Mouse (Mus musculus) myocyte (in vitro differentiated cells): ENCODE results near the gene Tshz2.

Experiments
- CEBPB ChIP-seq: IDR thresholded peaks from 2 replicates; pipeline ENCODE4 v1.6.1; 2011; ENCODE audit warnings: mild to moderate bottlenecking, moderate library complexity; ENCODE audit not compliant: poor library complexity, insufficient read depth, severe bottlenecking
- E2F4 ChIP-seq: IDR thresholded peaks from one replicate; pipeline ENCODE4 v1.6.1; 2011; ENCODE audit warnings: mild to moderate bottlenecking, control low read depth, moderate library complexity; ENCODE audit not compliant: insufficient read depth
- MAX ChIP-seq: IDR thresholded peaks from one replicate; pipeline ENCODE4 v1.6.1; 2011; ENCODE audit warnings: low read depth, mild to moderate bottlenecking, control low read depth
- MYOD1 ChIP-seq, 3 experiments: IDR thresholded peaks; one replicate each; pipeline ENCODE4 v1.6.1; 2011; ENCODE audit warnings: control low read depth in 2 of 3, low read depth in 2 of 3, mild to moderate bottlenecking in 2 of 3, moderate library complexity in 1 of 3; ENCODE audit not compliant: insufficient read length in 2 of 3, control insufficient read depth in 1 of 3
- MYOG ChIP-seq, 3 experiments: IDR thresholded peaks; one replicate each; pipeline ENCODE4 v1.6.1; 2011; ENCODE audit warnings: control low read depth in 2 of 3, low read depth in 2 of 3, mild to moderate bottlenecking in 2 of 3; ENCODE audit not compliant: insufficient read length in 2 of 3, control insufficient read depth in 1 of 3, insufficient read depth in 1 of 3
- POLR2A ChIP-seq: IDR thresholded peaks from one replicate; pipeline ENCODE4 v1.6.1; 2011; ENCODE audit warnings: low read depth, mild to moderate bottlenecking, control low read depth, moderate library complexity; ENCODE audit not compliant: insufficient read length
- POLR2AphosphoS2 ChIP-seq: IDR thresholded peaks from one replicate; pipeline ENCODE4 v1.6.1; 2011; ENCODE audit warnings: low read depth, control low read depth; ENCODE audit not compliant: insufficient read length
- REST ChIP-seq: IDR thresholded peaks from one replicate; pipeline ENCODE4 v1.6.1; 2011; ENCODE audit warnings: mild to moderate bottlenecking, control low read depth, moderate library complexity; ENCODE audit not compliant: insufficient read depth, insufficient read length
- SRF ChIP-seq: IDR thresholded peaks from one replicate; pipeline ENCODE4 v1.6.1; 2011; ENCODE audit warnings: low read depth; ENCODE audit not compliant: control insufficient read depth, insufficient read length
- TCF12 ChIP-seq: IDR thresholded peaks from one replicate; pipeline ENCODE4 v1.6.1; 2011; ENCODE audit warnings: mild to moderate bottlenecking, control low read depth; ENCODE audit not compliant: poor library complexity, insufficient read depth, severe bottlenecking
- USF1 ChIP-seq: IDR thresholded peaks from one replicate; pipeline ENCODE4 v1.6.1; 2011; ENCODE audit warnings: low read depth, mild to moderate bottlenecking, control low read depth, moderate library complexity

DNA sequence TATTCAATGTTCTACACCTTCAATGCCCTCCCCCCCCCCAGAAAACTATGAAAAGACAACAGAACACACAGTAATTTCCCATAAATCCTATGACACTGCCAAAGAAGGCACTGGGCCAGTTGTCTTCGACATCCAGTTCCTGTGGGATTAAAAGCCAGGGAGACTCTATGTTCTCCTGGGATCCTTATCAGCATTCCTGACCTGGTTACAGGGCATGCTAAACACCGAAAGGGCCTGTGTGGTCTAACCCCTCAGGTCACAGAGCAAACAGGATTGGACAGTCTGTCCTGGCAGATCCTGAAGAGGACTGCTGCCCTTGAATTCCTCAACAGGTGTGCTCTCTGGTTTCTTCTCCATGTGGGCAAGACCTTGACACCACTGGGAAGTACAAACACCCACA lies 145.0 kb downstream of the Tshz2 start:
- no peak for TF ChIP-seq POLR2A
- TF ChIP-seq E2F4, result no peak
- no peak for TF ChIP-seq MAX
- no peak for TF ChIP-seq MYOG (IDR thresholded peaks at IDR 0.05; ENCODE audit: control insufficient read depth in 1 of 3, insufficient read depth in 1 of 3, insufficient read length in 2 of 3, low read depth in 2 of 3)
- TF ChIP-seq USF1, result no peak
- no peak for TF ChIP-seq POLR2AphosphoS2
- TF ChIP-seq TCF12, result no peak
- no peak for TF ChIP-seq CEBPB
- no peak for TF ChIP-seq REST
- TF ChIP-seq SRF, result no peak
- TF ChIP-seq MYOD1 (IDR thresholded peaks at IDR 0.05; ENCODE audit: control insufficient read depth in 1 of 3, insufficient read length in 2 of 3, low read depth in 2 of 3), result no peak
